In the genomic region with DNA sequence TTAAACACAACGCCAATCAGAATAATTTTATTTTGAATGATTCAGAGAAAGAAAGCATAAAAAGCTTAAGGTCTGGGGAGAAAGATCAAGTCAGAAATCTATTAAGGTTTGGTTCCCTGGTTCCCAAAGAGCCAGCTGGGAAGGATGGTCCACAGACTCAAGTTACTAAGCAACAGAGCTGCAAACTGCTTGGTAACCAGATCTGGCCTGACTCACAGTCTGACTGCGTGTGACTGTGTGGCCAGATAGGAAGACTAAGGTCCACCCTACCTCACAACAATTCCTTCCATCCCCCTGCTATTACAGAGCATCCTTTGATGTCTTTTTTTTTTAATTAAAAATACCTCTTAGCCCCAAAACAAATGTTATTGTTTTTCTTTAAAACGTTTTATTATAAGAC, we compare ENCODE assay signal across 14 mouse cellular contexts.
DNase-seq lines count a peak whose midpoint lies in the region; ATAC-seq lines count a peak whose summit lies in the region.
"Had no signal": no experiment of that assay in that cellular context is flagged by ENCODE, and none has a peak within 500 bp of the region (broad histone marks: within the 10 kb centered on the region; RNA-seq: fewer than 3 reads in every experiment).

No protein-coding gene starts in this region.

- 48% methylated on average over 3 of the region's 3 CpGs for WGBS in forebrain, embryonic 16.5 days
- 50% methylated on average over 3 of the region's 3 CpGs for WGBS in forebrain, embryonic 13.5 days
- WGBS in liver, embryonic 12.5 days (ENCODE audit: insufficient replicate concordance) = 54% methylated on average over 3 of the region's 3 CpGs

- ATAC-seq in forebrain, embryonic 16.5 days = peak; percentile 71; the same call in 1 of the 2 replicates
- ATAC-seq in forebrain, embryonic 13.5 days = no peak
- no peak for ATAC-seq in liver, embryonic 12.5 days
- ATAC-seq: CD4-positive, CD25-positive, alpha-beta regulatory T cell, adult 4 months had no signal

- no peak overlapping the region for H3K4me2 ChIP-seq in forebrain, embryonic 16.5 days (ENCODE audit: low read length)
- H3K4me2 ChIP-seq in forebrain, embryonic 13.5 days = no peak overlapping the region
- H3K4me2 ChIP-seq in liver, embryonic 12.5 days = no peak overlapping the region
- H3K4me2 ChIP-seq: embryonic facial prominence, embryonic 12.5 days had no signal

- H3K36me3 ChIP-seq in forebrain, embryonic 16.5 days (ENCODE audit: control insufficient read depth, insufficient read depth) = no peaks in the 10 kb centered on the region
- H3K36me3 ChIP-seq in forebrain, embryonic 13.5 days (ENCODE audit: poor library complexity, severe bottlenecking) = no peaks in the 10 kb centered on the region
- no peaks in the 10 kb centered on the region for H3K36me3 ChIP-seq in liver, embryonic 12.5 days
- H3K36me3 ChIP-seq: embryonic facial prominence, embryonic 12.5 days had no signal

- no peaks in the 10 kb centered on the region for H3K9me3 ChIP-seq in forebrain, embryonic 16.5 days (ENCODE audit: control insufficient read depth, low read length)
- no peaks in the 10 kb centered on the region for H3K9me3 ChIP-seq in forebrain, embryonic 13.5 days (replicated peaks)
- H3K9me3 ChIP-seq in liver, embryonic 12.5 days (replicated peaks) = no peaks in the 10 kb centered on the region
- H3K9me3 ChIP-seq: embryonic facial prominence, embryonic 12.5 days had no signal

- H3K4me3 ChIP-seq in forebrain, embryonic 16.5 days (replicated peaks; ENCODE audit: low read length) = no peak overlapping the region
- H3K4me3 ChIP-seq in forebrain, embryonic 13.5 days = no peak overlapping the region
- H3K4me3 ChIP-seq in liver, embryonic 12.5 days = no peak overlapping the region
- H3K4me3 ChIP-seq: embryonic facial prominence, embryonic 12.5 days had no signal

- intact Hi-C loops in left cerebral cortex, postnatal 14 days (cut with DNase I) = no loop called here

- DNase-seq in left cerebral cortex, postnatal 14 days (ENCODE audit: low spot score in 2 of 2) = peak; percentile 29 to 43
- no peak for DNase-seq in left cerebral cortex, adult 11 months (ENCODE audit: low spot score)
- DNase-seq in brain, adult 2 months (ENCODE audit: low read depth, low spot score) = peak; percentile 73
- peak; percentile 8 to 22 for DNase-seq in layer of hippocampus, postnatal 36 days
- no peak for DNase-seq in thymus, postnatal 0 days (ENCODE audit: low spot score)
- DNase-seq: adrenal gland, postnatal 10 days; heart, postnatal 36 days; thymus, postnatal 14 days had no signal

- no peaks in the 10 kb centered on the region; the same call in 1 of the 2 replicates for H3K4me1 ChIP-seq in forebrain, embryonic 16.5 days (replicated peaks; ENCODE audit: control insufficient read depth, insufficient read depth, low read length)
- H3K4me1 ChIP-seq in forebrain, embryonic 13.5 days = no peaks in the 10 kb centered on the region
- no peaks in the 10 kb centered on the region for H3K4me1 ChIP-seq in liver, embryonic 12.5 days

- H3K27ac ChIP-seq in forebrain, embryonic 16.5 days (ENCODE audit: low read length) = no peak overlapping the region
- H3K27ac ChIP-seq in forebrain, embryonic 13.5 days = no peak overlapping the region
- H3K27ac ChIP-seq in liver, embryonic 12.5 days = no peak overlapping the region
- H3K27ac ChIP-seq: embryonic facial prominence, embryonic 12.5 days; liver, embryonic 14.5 days had no signal

- no peak overlapping the region for H3K9ac ChIP-seq in forebrain, embryonic 16.5 days (replicated peaks; ENCODE audit: low read depth, low read length)
- H3K9ac ChIP-seq in forebrain, embryonic 13.5 days = no peak overlapping the region
- H3K9ac ChIP-seq in liver, embryonic 12.5 days = no peak overlapping the region
- H3K9ac ChIP-seq: embryonic facial prominence, embryonic 12.5 days; liver, embryonic 14.5 days had no signal

- no peaks in the 10 kb centered on the region for H3K27me3 ChIP-seq in forebrain, embryonic 16.5 days (replicated peaks; ENCODE audit: control insufficient read depth, insufficient read depth, low read length)
- H3K27me3 ChIP-seq in forebrain, embryonic 13.5 days = no peaks in the 10 kb centered on the region
- H3K27me3 ChIP-seq in liver, embryonic 12.5 days (replicated peaks) = no peaks in the 10 kb centered on the region
- H3K27me3 ChIP-seq: embryonic facial prominence, embryonic 12.5 days had no signal

Comparison
In these comparisons a context has a peak if more than half of its experiments do, and no peak if none do; other contexts are left out.
1. DNase-seq: peak in left cerebral cortex, postnatal 14 days (2 of 2), brain, adult 2 months (single experiment) and layer of hippocampus, postnatal 36 days (2 of 2); none in left cerebral cortex, adult 11 months (single experiment) and thymus, postnatal 0 days (single experiment).